Mouse (Mus musculus) midbrain, embryonic 10.5 days (tissue): ENCODE measurements around the gene Hmg20a. TPM values are rescaled to one million over a fixed set of nuclear protein-coding genes. Genes with fewer than 3 reads are reported as not detected.

Experiments
- DNase-seq: peaks from one replicate; pipeline ENCODE4 v3.0.0-alpha.2; 2017; ENCODE audit warnings: low spot score
- H3K27ac ChIP-seq: fragments of 300-500 bp; sonication (generic); replicated peaks from 2 replicates; pipeline ENCODE4 v1.5.1; 2016; ENCODE audit warnings: mild to moderate bottlenecking
- H3K27me3 ChIP-seq: fragments of 300-500 bp; sonication (generic); 2 replicates; pipeline ENCODE4 v1.6.1; 2016; ENCODE audit warnings: low read depth, mild to moderate bottlenecking; ENCODE audit not compliant: poor library complexity, severe bottlenecking
- H3K36me3 ChIP-seq: fragments of 300-500 bp; sonication (generic); 2 replicates; pipeline ENCODE4 v1.6.1; 2016; ENCODE audit warnings: mild to moderate bottlenecking, moderate library complexity
- H3K4me1 ChIP-seq: fragments of 300-500 bp; sonication (generic); 2 replicates; pipeline ENCODE4 v1.6.1; 2016
- H3K4me3 ChIP-seq: fragments of 300-500 bp; sonication (generic); 2 replicates; pipeline ENCODE4 v1.5.1; 2016; ENCODE audit warnings: mild to moderate bottlenecking, moderate library complexity
- H3K9me3 ChIP-seq: fragments of 300-500 bp; sonication (generic); replicated peaks from 2 replicates; pipeline ENCODE4 v1.6.1; 2016; ENCODE audit warnings: mild to moderate bottlenecking
- WGBS: fragments of 180-500 bp; shearing (Covaris S2); methylation state at CpG from one replicate; pipeline ENCODE4 v1.1.7; 2016; 5-methylcytosine and 5-hydroxymethylcytosine counted together
- polyA plus RNA-seq: library from polyadenylated mRNA; unstranded; fragments of >200 nt; fragmentation: Nextera tagmentation; extraction: Ambion mirVana; gene quantifications from 2 replicates; pipeline ENCODE4 v1.2.1, GENCODE M21; 2016

The Hmg20a gene
- polyA plus RNA-seq, 1 experiment from 2014 or later = 62.5 TPM

GRCm38 (mm10) chr9:56460987-56461386 lies 42.6 kb downstream of the Hmg20a start:
- H3K27me3 ChIP-seq = no peaks in the 10 kb centered on the region
- no peak for DNase-seq
- 79% methylated on average over 5 of the region's 5 CpGs for WGBS
- H3K36me3 ChIP-seq = peaks cover under 1% of the 10 kb centered on the region; the same call in 1 of the 2 replicates
- H3K9me3 ChIP-seq = no peaks in the 10 kb centered on the region
- H3K27ac ChIP-seq = no peak overlapping the region
- peaks cover 23% of the 10 kb centered on the region for H3K4me1 ChIP-seq
- no peak overlapping the region for H3K4me3 ChIP-seq

GRCm38 (mm10) chr9:56462606-56463005 lies 44.2 kb downstream of the Hmg20a start:
- no peaks in the 10 kb centered on the region for H3K27me3 ChIP-seq
- no peaks in the 10 kb centered on the region for H3K9me3 ChIP-seq
- H3K4me3 ChIP-seq = no peak overlapping the region
- peaks cover 29% of the 10 kb centered on the region for H3K4me1 ChIP-seq
- WGBS = 97% methylated on average over 1 of the region's 1 CpGs
- DNase-seq = no peak
- no peak overlapping the region for H3K27ac ChIP-seq
- peaks cover 11% of the 10 kb centered on the region for H3K36me3 ChIP-seq

GRCm38 (mm10) chr9:56463046-56463445 lies 44.6 kb downstream of the Hmg20a start:
- Histone ChIP-seq H3K4me1 (peaks cover 29% of the 10 kb centered on the region), H3K27ac (no peak overlapping the region), H3K36me3 (peaks cover 15% of the 10 kb centered on the region), H3K27me3 (no peaks in the 10 kb centered on the region), H3K4me3 (no peak overlapping the region), H3K9me3 (no peaks in the 10 kb centered on the region)
- 91% methylated on average over 2 of the region's 2 CpGs for WGBS
- DNase-seq = no peak

- no peaks in the 10 kb centered on the region for H3K27me3 ChIP-seq
- H3K4me3 ChIP-seq = no peak overlapping the region
- no peak overlapping the region for H3K27ac ChIP-seq
- H3K9me3 ChIP-seq = no peaks in the 10 kb centered on the region
- no peak for DNase-seq
- H3K36me3 ChIP-seq = peaks cover 24% of the 10 kb centered on the region
- WGBS = 71% methylated on average over 4 of the region's 4 CpGs
- peaks cover 29% of the 10 kb centered on the region for H3K4me1 ChIP-seq
Observed at GRCm38 (mm10) chr9:56463686-56464515, 45.5 kb downstream of the Hmg20a start.

- WGBS = 52% methylated on average over 23 of the region's 23 CpGs
- Histone ChIP-seq H3K36me3 (peaks cover 32% of the 10 kb centered on the region), H3K27ac (peak overlapping the region; percentile 63), H3K27me3 (no peaks in the 10 kb centered on the region), H3K9me3 (no peaks in the 10 kb centered on the region), H3K4me3 (peak overlapping the region; percentile 16), H3K4me1 (peaks cover 29% of the 10 kb centered on the region)
- DNase-seq = peak; percentile 23
Observed at GRCm38 (mm10) chr9:56464863-56465654, 46.6 kb downstream of the Hmg20a start.

- WGBS = 96% methylated on average over 4 of the region's 4 CpGs
- no peak for DNase-seq
- Histone ChIP-seq H3K4me3 (no peak overlapping the region), H3K27ac (no peak overlapping the region), H3K9me3 (no peaks in the 10 kb centered on the region), H3K27me3 (no peaks in the 10 kb centered on the region), H3K4me1 (peaks cover 33% of the 10 kb centered on the region), H3K36me3 (peaks cover 32% of the 10 kb centered on the region)
Observed at GRCm38 (mm10) chr9:56466251-56466650, 47.8 kb downstream of the Hmg20a start.

GRCm38 (mm10) chr9:56469656-56470055 lies 51.2 kb downstream of the Hmg20a start:
- 59% methylated on average over 2 of the region's 2 CpGs for WGBS
- H3K27me3 ChIP-seq = no peaks in the 10 kb centered on the region
- H3K36me3 ChIP-seq = peaks cover 53% of the 10 kb centered on the region
- H3K9me3 ChIP-seq = no peaks in the 10 kb centered on the region
- H3K27ac ChIP-seq = no peak overlapping the region
- H3K4me1 ChIP-seq = peaks cover 20% of the 10 kb centered on the region
- H3K4me3 ChIP-seq = no peak overlapping the region
- DNase-seq = no peak

GRCm38 (mm10) chr9:56470291-56470690 lies 51.9 kb downstream of the Hmg20a start:
- Histone ChIP-seq H3K9me3 (no peaks in the 10 kb centered on the region), H3K36me3 (peaks cover 59% of the 10 kb centered on the region), H3K4me1 (peaks cover 13% of the 10 kb centered on the region), H3K27me3 (no peaks in the 10 kb centered on the region), H3K4me3 (no peak overlapping the region), H3K27ac (no peak overlapping the region)
- no peak for DNase-seq
- 30% methylated on average over 7 of the region's 7 CpGs for WGBS

GRCm38 (mm10) chr9:56478975-56479647 lies 60.7 kb downstream of the Hmg20a start:
- Histone ChIP-seq H3K27ac (no peak overlapping the region), H3K36me3 (peaks cover 67% of the 10 kb centered on the region), H3K4me3 (no peak overlapping the region), H3K27me3 (no peaks in the 10 kb centered on the region), H3K9me3 (no peaks in the 10 kb centered on the region), H3K4me1 (no peaks in the 10 kb centered on the region)
- 93% methylated on average over 5 of the region's 5 CpGs for WGBS
- no peak for DNase-seq

- Histone ChIP-seq H3K27me3 (no peaks in the 10 kb centered on the region), H3K36me3 (peaks cover 49% of the 10 kb centered on the region), H3K27ac (no peak overlapping the region), H3K4me1 (no peaks in the 10 kb centered on the region), H3K9me3 (no peaks in the 10 kb centered on the region), H3K4me3 (no peak overlapping the region)
- WGBS = 92% methylated on average over 4 of the region's 4 CpGs
- DNase-seq = no peak
Observed at GRCm38 (mm10) chr9:56482623-56483022, 64.2 kb downstream of the Hmg20a start.

- Histone ChIP-seq H3K27ac (no peak overlapping the region), H3K4me1 (no peaks in the 10 kb centered on the region), H3K9me3 (no peaks in the 10 kb centered on the region), H3K27me3 (no peaks in the 10 kb centered on the region), H3K4me3 (no peak overlapping the region), H3K36me3 (peaks cover 70% of the 10 kb centered on the region)
- no peak for DNase-seq
- WGBS = 89% methylated on average over 1 of the region's 1 CpGs
Observed at GRCm38 (mm10) chr9:56485423-56485822, 67.0 kb downstream of the Hmg20a start.

- no peak for DNase-seq
- H3K36me3 ChIP-seq = peaks cover 73% of the 10 kb centered on the region
- WGBS = 87% methylated on average over 3 of the region's 3 CpGs
Observed at GRCm38 (mm10) chr9:56486158-56486557, 67.7 kb downstream of the Hmg20a start.

More at GRCm38 (mm10) chr9:56486158-56486557, 67.7 kb downstream of the Hmg20a start:
- no peaks in the 10 kb centered on the region for H3K9me3 ChIP-seq
- H3K4me3 ChIP-seq = no peak overlapping the region
- no peak overlapping the region for H3K27ac ChIP-seq
- H3K27me3 ChIP-seq = no peaks in the 10 kb centered on the region
- no peaks in the 10 kb centered on the region for H3K4me1 ChIP-seq
